12 mouse cellular contexts compared by ENCODE assay signal in the genomic region with DNA sequence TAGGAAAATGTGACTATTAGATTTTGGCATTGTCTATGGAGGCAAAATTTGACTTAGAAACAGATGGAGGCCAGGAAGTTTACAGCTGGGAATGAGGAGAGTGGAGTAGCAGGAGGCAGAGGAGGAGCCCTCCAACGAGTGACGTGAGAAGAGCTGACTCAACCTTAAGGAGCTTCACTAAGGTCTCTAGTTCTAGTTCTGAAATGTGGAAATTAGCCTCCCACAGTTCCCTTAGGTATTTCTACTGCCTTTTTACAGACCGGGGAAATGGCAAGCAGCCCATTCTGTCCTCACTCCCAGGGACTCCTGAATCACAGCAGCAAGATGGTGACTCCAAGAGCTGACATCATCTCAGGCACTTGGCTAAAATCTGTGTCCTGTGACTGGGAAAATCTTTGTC.
DNase-seq lines count a peak whose midpoint lies in the region; ATAC-seq and TF ChIP-seq lines count a peak whose summit lies in the region.
"Had no signal": no experiment of that assay in that cellular context is flagged by ENCODE, and none has a peak within 500 bp of the region (broad histone marks: within the 10 kb centered on the region; RNA-seq: fewer than 3 reads in every experiment).

No protein-coding gene starts in this region.

- H3K4me3 ChIP-seq in limb, embryonic 13.5 days: no peak overlapping the region
- H3K4me3 ChIP-seq in limb, embryonic 10.5 days: no peak overlapping the region
- no peak overlapping the region for H3K4me3 ChIP-seq in embryonic fibroblast, embryonic 13.5 days (ENCODE audit: insufficient read depth, low read length)
- no peak overlapping the region for H3K4me3 ChIP-seq in kidney, embryonic 15.5 days (replicated peaks)
- H3K4me3 ChIP-seq in forebrain, embryonic 12.5 days (replicated peaks): no peak overlapping the region

- no peak for DNase-seq in limb, embryonic 10.5 days (ENCODE audit: low spot score)
- DNase-seq in gastrocnemius, postnatal 4 days (ENCODE audit: low spot score in 2 of 2): peak; percentile 34 to 64
- peak; percentile 47 for DNase-seq in lung, postnatal 10 days
- no peak for DNase-seq in frontal cortex, postnatal 10 days (ENCODE audit: low spot score in 2 of 2)
- DNase-seq: kidney, postnatal 10 days; right cerebral cortex, postnatal 4 days had no signal

- no peaks in the 10 kb centered on the region for H3K4me1 ChIP-seq in limb, embryonic 13.5 days
- H3K4me1 ChIP-seq in limb, embryonic 10.5 days: no peaks in the 10 kb centered on the region
- no peaks in the 10 kb centered on the region for H3K4me1 ChIP-seq in embryonic fibroblast, embryonic 13.5 days (ENCODE audit: control insufficient read depth, insufficient read depth, low read length)
- no peaks in the 10 kb centered on the region for H3K4me1 ChIP-seq in kidney, embryonic 15.5 days
- H3K4me1 ChIP-seq in forebrain, embryonic 12.5 days: no peaks in the 10 kb centered on the region

- no peak for TF ChIP-seq POLR2A in embryonic fibroblast, embryonic 13.5 days (IDR thresholded peaks at IDR 0.05; ENCODE audit: low read depth, low read length)

- no peaks in the 10 kb centered on the region for H3K9me3 ChIP-seq in limb, embryonic 13.5 days
- H3K9me3 ChIP-seq in limb, embryonic 10.5 days (replicated peaks): no peaks in the 10 kb centered on the region
- no peaks in the 10 kb centered on the region for H3K9me3 ChIP-seq in kidney, embryonic 15.5 days (replicated peaks)
- H3K9me3 ChIP-seq in forebrain, embryonic 12.5 days: no peaks in the 10 kb centered on the region

- ATAC-seq in limb, embryonic 13.5 days (ENCODE audit: low FRiP score, low read depth): no peak
- ATAC-seq in kidney, embryonic 15.5 days (replicated peaks; ENCODE audit: low FRiP score): no peak
- no peak for ATAC-seq in forebrain, embryonic 12.5 days (ENCODE audit: low FRiP score)
- ATAC-seq: hindbrain, embryonic 16.5 days had no signal

- H3K27me3 ChIP-seq in limb, embryonic 13.5 days: no peaks in the 10 kb centered on the region
- H3K27me3 ChIP-seq in limb, embryonic 10.5 days (ENCODE audit: low read depth, poor library complexity, severe bottlenecking): no peaks in the 10 kb centered on the region
- H3K27me3 ChIP-seq in kidney, embryonic 15.5 days: no peaks in the 10 kb centered on the region
- no peaks in the 10 kb centered on the region for H3K27me3 ChIP-seq in forebrain, embryonic 12.5 days

- H3K4me2 ChIP-seq in limb, embryonic 13.5 days (replicated peaks): no peak overlapping the region
- H3K4me2 ChIP-seq in kidney, embryonic 15.5 days: no peak overlapping the region
- no peak overlapping the region for H3K4me2 ChIP-seq in forebrain, embryonic 12.5 days

- H3K9ac ChIP-seq in limb, embryonic 13.5 days: no peak overlapping the region
- no peak overlapping the region for H3K9ac ChIP-seq in kidney, embryonic 15.5 days
- H3K9ac ChIP-seq in forebrain, embryonic 12.5 days: no peak overlapping the region
- H3K9ac ChIP-seq: liver, embryonic 14.5 days had no signal

- TF ChIP-seq CTCF in embryonic fibroblast, embryonic 13.5 days (IDR thresholded peaks at IDR 0.05; ENCODE audit: borderline replicate concordance, insufficient read depth, low read length): no peak

- H3K27ac ChIP-seq in limb, embryonic 13.5 days: 0 out of 2 replicates have a peak overlapping the region, but pooled peaks have one; percentile 23
- H3K27ac ChIP-seq in limb, embryonic 10.5 days: no peak overlapping the region
- peak overlapping the region; percentile 14; the same call in 1 of the 2 replicates for H3K27ac ChIP-seq in embryonic fibroblast, embryonic 13.5 days (ENCODE audit: insufficient read depth, low read length)
- H3K27ac ChIP-seq in kidney, embryonic 15.5 days: no peak overlapping the region
- no peak overlapping the region for H3K27ac ChIP-seq in forebrain, embryonic 12.5 days
- H3K27ac ChIP-seq: liver, embryonic 14.5 days had no signal

- 55% methylated on average over 3 of the region's 3 CpGs for WGBS in limb, embryonic 13.5 days
- 72% methylated on average over 3 of the region's 3 CpGs for WGBS in limb, embryonic 10.5 days
- WGBS in kidney, embryonic 15.5 days: 69% methylated on average over 3 of the region's 3 CpGs
- WGBS in forebrain, embryonic 12.5 days: 81% methylated on average over 3 of the region's 3 CpGs

- H3K36me3 ChIP-seq in limb, embryonic 13.5 days: no peaks in the 10 kb centered on the region
- H3K36me3 ChIP-seq in limb, embryonic 10.5 days: no peaks in the 10 kb centered on the region
- no peaks in the 10 kb centered on the region for H3K36me3 ChIP-seq in kidney, embryonic 15.5 days
- no peaks in the 10 kb centered on the region for H3K36me3 ChIP-seq in forebrain, embryonic 12.5 days (replicated peaks)

Comparison
In these comparisons a context has a peak if more than half of its experiments do, and no peak if none do; other contexts are left out.
1. H3K27ac ChIP-seq: peak in limb, embryonic 13.5 days (single experiment) and embryonic fibroblast, embryonic 13.5 days (single experiment); none in limb, embryonic 10.5 days (single experiment), kidney, embryonic 15.5 days (single experiment) and forebrain, embryonic 12.5 days (single experiment).
2. DNase-seq: peak in gastrocnemius, postnatal 4 days (2 of 2) and lung, postnatal 10 days (single experiment); none in limb, embryonic 10.5 days (single experiment) and frontal cortex, postnatal 10 days (0 of 2).